Mouse (Mus musculus) thymus, postnatal 36 days (tissue): ENCODE data around the gene Nup160.
A peak's percentile ranks its signal among the peaks of the same experiment; 100 is the strongest.

ENCODE experiments used
- DNase-seq, 2 experiments: peaks; one replicate each; pipeline ENCODE4 v3.0.0; 2022; ENCODE audit warnings: mixed read lengths in 2 of 2

The Nup160 gene

GRCm38 (mm10) chr2:90666591-90667387 is 10.2 kb upstream of the Nup160 start:
- DNase-seq: peak in 1 of 2 experiments; percentile 7

- DNase-seq: peak; percentile 24 to 31
Measured at GRCm38 (mm10) chr2:90667388-90668265, 9.4 kb upstream of the Nup160 start.

- DNase-seq: no peak
Measured at GRCm38 (mm10) chr2:90670343-90670742, 6.7 kb upstream of the Nup160 start.

GRCm38 (mm10) chr2:90673339-90673738 is 3.7 kb upstream of the Nup160 start:
- DNase-seq: no peak

GRCm38 (mm10) chr2:90674555-90674954 is 2.5 kb upstream of the Nup160 start:
- DNase-seq: peak in 1 of 2 experiments; percentile 12

GRCm38 (mm10) chr2:90675488-90675887 is 1.5 kb upstream of the Nup160 start:
- DNase-seq: no peak

GRCm38 (mm10) chr2:90678256-90679060 is 1.4 kb downstream of the Nup160 start:
- DNase-seq: peak in 1 of 2 experiments; percentile 8

GRCm38 (mm10) chr2:90679061-90679810 is 2.2 kb downstream of the Nup160 start:
- DNase-seq: peak; percentile 91 to 92

- no peak for DNase-seq
Measured at GRCm38 (mm10) chr2:90700943-90701342, 23.9 kb downstream of the Nup160 start.

- no peak for DNase-seq
Measured at GRCm38 (mm10) chr2:90708548-90708947, 31.5 kb downstream of the Nup160 start.

- DNase-seq: no peak
Measured at GRCm38 (mm10) chr2:90715555-90716092, 38.6 kb downstream of the Nup160 start.

GRCm38 (mm10) chr2:90717366-90717765 is 40.4 kb downstream of the Nup160 start:
- no peak for DNase-seq

GRCm38 (mm10) chr2:90717948-90718347 is 40.9 kb downstream of the Nup160 start:
- no peak for DNase-seq

GRCm38 (mm10) chr2:90726818-90727217 is 49.8 kb downstream of the Nup160 start:
- no peak for DNase-seq

- no peak for DNase-seq
Measured at GRCm38 (mm10) chr2:90735326-90735725, 58.3 kb downstream of the Nup160 start.

GRCm38 (mm10) chr2:90738801-90739200 is 61.8 kb downstream of the Nup160 start:
- no peak for DNase-seq

- no peak for DNase-seq
Measured at GRCm38 (mm10) chr2:90739327-90739726, 62.3 kb downstream of the Nup160 start.

GRCm38 (mm10) chr2:90739921-90740320 is 62.9 kb downstream of the Nup160 start:
- no peak for DNase-seq

- DNase-seq: peak; percentile 11 to 14
Measured at GRCm38 (mm10) chr2:90744285-90745052, 67.5 kb downstream of the Nup160 start.

GRCm38 (mm10) chr2:90745053-90745678 is 68.2 kb downstream of the Nup160 start, which contains the start of gene Fnbp4:
Fnbp4 (plus strand) TSS chr2:90745370.
- DNase-seq: peak; percentile 96 to 98
